Mouse (Mus musculus): Measurements from ENCODE around the gene Tsr2. TPM values are rescaled to one million over a fixed set of nuclear protein-coding genes. Genes with fewer than 3 reads are reported as not detected.

Tsr2 gene
- polyA plus RNA-seq, 1 experiment from 2014 or later: 34.2 TPM

DNA sequence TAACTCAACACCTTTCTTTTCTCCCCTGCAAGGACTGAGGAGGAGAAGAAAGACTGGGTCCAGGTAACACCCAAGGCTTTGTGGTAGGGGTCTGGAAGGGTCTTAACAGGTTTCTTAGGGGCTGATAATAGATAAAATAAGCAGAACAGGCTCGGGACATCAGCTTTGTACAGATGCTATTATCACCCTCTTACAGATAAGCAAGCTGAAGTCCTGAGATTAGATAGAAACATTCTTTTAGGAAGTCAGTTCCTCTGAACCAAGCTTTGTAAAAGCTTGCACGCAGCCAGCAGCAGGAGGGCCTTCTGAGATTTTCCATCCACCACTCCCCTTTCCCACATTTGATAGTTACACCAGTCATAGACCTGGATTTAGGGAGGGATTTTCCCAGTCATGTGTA, 10.7 kb downstream of the Tsr2 start:
- no peak overlapping the region for H3K4me2 ChIP-seq (replicated peaks; ENCODE audit: low read depth, low read length)
- WGBS: 67% methylated on average over 2 of the region's 2 CpGs
- no peak overlapping the region for H3K4me3 ChIP-seq (ENCODE audit: low read depth, low read length)
- H3K4me1 ChIP-seq (ENCODE audit: control insufficient read depth, insufficient read depth, low read length): no peaks in the 10 kb centered on the region
- H3K9me3 ChIP-seq (ENCODE audit: control insufficient read depth, low read depth, low read length): no peaks in the 10 kb centered on the region
- H3K27ac ChIP-seq (ENCODE audit: low read length): no peak overlapping the region
- no peak overlapping the region for H3K9ac ChIP-seq (replicated peaks; ENCODE audit: low read depth, low read length)
- peaks cover 5% of the 10 kb centered on the region; the same call in 1 of the 2 replicates for H3K36me3 ChIP-seq (ENCODE audit: control insufficient read depth, insufficient read depth, low read length)
- no peak for ATAC-seq (ENCODE audit: insufficient number of reproducible peaks, insufficient read depth, low FRiP score, low read depth)
- H3K27me3 ChIP-seq (ENCODE audit: control insufficient read depth, insufficient read depth, low read length): no peaks in the 10 kb centered on the region

DNA sequence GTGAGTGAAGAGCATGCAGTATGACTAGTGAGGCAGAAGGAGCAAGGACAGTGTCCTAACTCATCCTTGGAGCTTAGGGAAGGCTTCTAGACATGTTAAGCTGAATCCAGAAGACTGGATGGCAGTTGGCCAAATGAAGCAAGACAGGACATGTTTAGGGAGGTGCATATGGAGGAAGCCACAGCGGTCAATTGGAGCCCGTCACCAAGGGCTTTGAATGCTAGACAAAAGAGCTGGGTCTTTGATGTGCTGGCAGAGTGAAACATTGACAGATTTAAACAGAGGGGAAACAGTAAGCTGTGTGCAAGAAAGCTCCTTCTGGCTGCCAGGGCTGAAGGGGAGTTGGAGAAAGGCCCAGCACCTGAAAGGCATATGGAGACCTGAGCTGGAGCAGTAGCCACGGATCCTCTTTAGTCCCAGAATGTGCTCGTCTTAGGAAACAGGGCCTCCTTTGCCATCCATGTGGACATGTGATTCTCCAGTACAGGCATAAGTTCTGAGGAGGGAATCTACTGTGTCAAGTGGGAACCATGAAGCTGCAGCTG, 19.3 kb downstream of the Tsr2 start:
- Histone ChIP-seq H3K4me2 (replicated peaks; ENCODE audit: low read depth, low read length) (no peak overlapping the region), H3K9me3 (ENCODE audit: control insufficient read depth, low read depth, low read length) (no peaks in the 10 kb centered on the region), H3K9ac (replicated peaks; ENCODE audit: low read depth, low read length) (no peak overlapping the region), H3K4me3 (ENCODE audit: low read depth, low read length) (no peak overlapping the region), H3K27me3 (ENCODE audit: control insufficient read depth, insufficient read depth, low read length) (no peaks in the 10 kb centered on the region), H3K36me3 (ENCODE audit: control insufficient read depth, insufficient read depth, low read length) (peaks cover 6% of the 10 kb centered on the region; the same call in 1 of the 2 replicates), H3K27ac (ENCODE audit: low read length) (no peak overlapping the region), H3K4me1 (ENCODE audit: control insufficient read depth, insufficient read depth, low read length) (no peaks in the 10 kb centered on the region)
- WGBS: 55% methylated on average over 4 of the region's 4 CpGs
- no peak for ATAC-seq (ENCODE audit: insufficient number of reproducible peaks, insufficient read depth, low FRiP score, low read depth)

GRCm38 (mm10) chrX:151076007-151076406, 20.3 kb downstream of the Tsr2 start:
- Histone ChIP-seq H3K36me3 (ENCODE audit: control insufficient read depth, insufficient read depth, low read length) (peaks cover 12% of the 10 kb centered on the region; the same call in 1 of the 2 replicates), H3K9ac (replicated peaks; ENCODE audit: low read depth, low read length) (no peak overlapping the region), H3K9me3 (ENCODE audit: control insufficient read depth, low read depth, low read length) (no peaks in the 10 kb centered on the region), H3K4me3 (ENCODE audit: low read depth, low read length) (no peak overlapping the region), H3K4me2 (replicated peaks; ENCODE audit: low read depth, low read length) (no peak overlapping the region), H3K4me1 (ENCODE audit: control insufficient read depth, insufficient read depth, low read length) (no peaks in the 10 kb centered on the region), H3K27ac (ENCODE audit: low read length) (no peak overlapping the region), H3K27me3 (ENCODE audit: control insufficient read depth, insufficient read depth, low read length) (no peaks in the 10 kb centered on the region)
- WGBS: 91% methylated on average over 5 of the region's 5 CpGs
- ATAC-seq (ENCODE audit: insufficient number of reproducible peaks, insufficient read depth, low FRiP score, low read depth): no peak

DNA sequence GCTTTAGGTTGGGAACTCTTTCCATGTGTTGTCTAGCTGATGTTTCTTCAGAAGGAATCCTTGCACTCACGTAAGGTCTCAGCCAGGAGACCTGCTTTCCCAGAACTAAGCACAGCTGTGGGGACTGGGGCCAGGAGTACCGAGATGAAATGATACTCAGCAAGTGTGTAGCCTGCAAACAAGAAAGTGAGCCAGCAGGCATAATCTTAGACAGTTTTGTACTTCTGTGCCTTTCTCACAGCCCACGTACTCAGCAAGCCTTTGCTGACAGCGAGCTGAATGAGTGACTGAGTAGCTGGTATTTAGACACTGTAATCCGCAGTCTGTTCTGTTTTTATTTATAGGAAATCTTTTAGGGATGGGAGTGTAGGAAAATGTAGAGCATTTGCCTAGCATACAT, 28.5 kb downstream of the Tsr2 start:
- H3K4me1 ChIP-seq (ENCODE audit: control insufficient read depth, insufficient read depth, low read length): no peaks in the 10 kb centered on the region
- no peak overlapping the region for H3K9ac ChIP-seq (replicated peaks; ENCODE audit: low read depth, low read length)
- no peak overlapping the region for H3K4me2 ChIP-seq (replicated peaks; ENCODE audit: low read depth, low read length)
- H3K27ac ChIP-seq (ENCODE audit: low read length): no peak overlapping the region
- no peaks in the 10 kb centered on the region for H3K9me3 ChIP-seq (ENCODE audit: control insufficient read depth, low read depth, low read length)
- H3K4me3 ChIP-seq (ENCODE audit: low read depth, low read length): no peak overlapping the region
- H3K36me3 ChIP-seq (ENCODE audit: control insufficient read depth, insufficient read depth, low read length): peaks cover 10% of the 10 kb centered on the region; the same call in 1 of the 2 replicates
- no peak for ATAC-seq (ENCODE audit: insufficient number of reproducible peaks, insufficient read depth, low FRiP score, low read depth)
- H3K27me3 ChIP-seq (ENCODE audit: control insufficient read depth, insufficient read depth, low read length): no peaks in the 10 kb centered on the region
- WGBS: 89% methylated on average over 5 of the region's 5 CpGs

DNA sequence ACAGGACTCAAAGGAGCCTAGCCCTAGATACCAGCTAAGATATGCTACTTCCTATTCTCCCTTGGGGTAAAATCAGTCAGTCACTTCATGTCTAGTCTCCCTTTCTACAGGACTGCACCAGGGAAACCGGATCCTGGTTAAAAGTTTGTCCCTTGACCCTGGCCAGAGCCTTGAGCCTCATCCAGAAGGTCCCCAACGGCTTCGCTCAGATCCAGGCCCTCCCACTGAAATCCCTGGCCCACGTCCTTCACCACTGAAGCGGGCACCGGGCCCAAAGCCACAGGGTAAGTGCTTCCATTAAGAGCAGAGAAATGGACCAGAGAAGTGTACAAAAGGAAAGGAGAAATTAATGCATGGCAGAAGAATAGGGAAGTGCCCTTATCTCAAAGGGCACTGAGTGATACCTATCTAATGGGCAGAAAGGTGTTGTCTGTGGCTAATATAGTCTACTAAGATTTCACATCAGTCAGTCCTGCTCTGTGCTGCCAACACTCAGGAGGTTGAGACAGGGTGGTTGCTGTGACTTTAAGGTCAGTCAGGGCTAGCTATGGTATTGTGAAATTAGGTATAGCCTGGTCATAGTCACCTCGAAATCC, 30.2 kb downstream of the Tsr2 start:
- WGBS: 92% methylated on average over 7 of the region's 7 CpGs

DNA sequence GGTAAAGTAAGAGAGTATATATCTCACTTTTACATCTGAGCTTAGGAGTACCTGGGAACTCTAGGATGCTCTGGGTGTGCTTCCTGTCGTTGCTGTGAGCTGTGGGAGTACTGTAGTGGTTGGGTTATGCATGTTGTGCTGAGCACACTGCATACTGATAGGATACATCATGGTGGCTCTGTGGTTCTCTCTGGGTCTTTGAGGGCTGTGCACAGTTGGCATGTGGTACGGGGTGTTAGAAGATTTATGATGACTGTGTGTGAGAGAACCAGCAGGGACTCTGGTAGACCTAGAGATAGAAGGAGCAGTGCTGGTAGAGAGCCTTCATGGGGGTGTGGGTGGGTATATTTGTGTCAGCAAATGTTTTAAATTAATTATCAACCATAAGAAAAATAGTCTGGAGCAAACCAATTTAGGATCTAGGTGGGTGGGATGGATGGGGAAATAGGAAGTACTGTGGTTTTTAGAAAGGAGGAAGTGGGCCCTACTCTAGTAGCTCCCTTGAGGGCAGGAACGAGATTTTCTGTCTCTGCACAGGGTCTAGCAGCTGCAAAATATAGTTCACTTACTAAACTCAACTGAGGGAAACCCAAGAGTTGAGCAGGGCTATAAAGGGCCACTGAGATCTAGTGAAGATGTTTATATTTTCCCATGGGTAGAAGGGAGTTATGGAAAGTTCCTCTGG, 34.6 kb downstream of the Tsr2 start:
- Histone ChIP-seq H3K9me3 (ENCODE audit: control insufficient read depth, low read depth, low read length) (no peaks in the 10 kb centered on the region), H3K36me3 (ENCODE audit: control insufficient read depth, insufficient read depth, low read length) (0 out of 2 replicates have a peak, but pooled peaks cover 4% of the 10 kb centered on the region), H3K27me3 (ENCODE audit: control insufficient read depth, insufficient read depth, low read length) (no peaks in the 10 kb centered on the region), H3K4me1 (ENCODE audit: control insufficient read depth, insufficient read depth, low read length) (no peaks in the 10 kb centered on the region), H3K4me3 (ENCODE audit: low read depth, low read length) (no peak overlapping the region), H3K27ac (ENCODE audit: low read length) (no peak overlapping the region), H3K9ac (replicated peaks; ENCODE audit: low read depth, low read length) (no peak overlapping the region), H3K4me2 (replicated peaks; ENCODE audit: low read depth, low read length) (no peak overlapping the region)
- no peak for ATAC-seq (ENCODE audit: insufficient number of reproducible peaks, insufficient read depth, low FRiP score, low read depth)
- 72% methylated on average over 3 of the region's 3 CpGs for WGBS

More for the DNA sequence above, 30.2 kb downstream of the Tsr2 start:
- H3K4me1 ChIP-seq (ENCODE audit: control insufficient read depth, insufficient read depth, low read length): no peaks in the 10 kb centered on the region
- H3K27me3 ChIP-seq (ENCODE audit: control insufficient read depth, insufficient read depth, low read length): no peaks in the 10 kb centered on the region
- peaks cover 4% of the 10 kb centered on the region; the same call in 1 of the 2 replicates for H3K36me3 ChIP-seq (ENCODE audit: control insufficient read depth, insufficient read depth, low read length)
- H3K4me2 ChIP-seq (replicated peaks; ENCODE audit: low read depth, low read length): no peak overlapping the region
- H3K4me3 ChIP-seq (ENCODE audit: low read depth, low read length): no peak overlapping the region
- H3K9ac ChIP-seq (replicated peaks; ENCODE audit: low read depth, low read length): no peak overlapping the region
- no peak overlapping the region for H3K27ac ChIP-seq (ENCODE audit: low read length)
- ATAC-seq (ENCODE audit: insufficient number of reproducible peaks, insufficient read depth, low FRiP score, low read depth): no peak
- H3K9me3 ChIP-seq (ENCODE audit: control insufficient read depth, low read depth, low read length): no peaks in the 10 kb centered on the region

DNA sequence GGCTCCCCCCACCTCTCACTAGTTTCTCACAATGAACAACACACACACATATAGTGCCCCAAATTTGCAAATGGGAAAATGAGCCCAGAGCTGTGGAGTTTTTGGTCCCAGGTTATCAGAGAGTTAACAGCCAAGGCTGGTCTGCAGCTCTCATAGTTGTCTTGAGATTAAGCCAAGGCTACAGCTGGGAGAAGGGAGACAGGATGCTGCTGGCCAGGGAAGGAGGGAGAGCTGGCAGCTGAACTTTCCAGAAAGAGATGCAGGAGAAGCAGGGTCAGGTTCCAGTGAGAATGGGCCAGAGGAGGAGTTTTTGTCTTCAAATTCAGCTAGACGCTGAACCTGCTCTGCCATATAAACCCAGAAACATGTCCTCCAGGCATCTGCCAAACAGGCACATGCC, 37.0 kb downstream of the Tsr2 start:
- H3K4me1 ChIP-seq (ENCODE audit: control insufficient read depth, insufficient read depth, low read length): peaks cover 2% of the 10 kb centered on the region; the same call in 1 of the 2 replicates
- H3K9me3 ChIP-seq (ENCODE audit: control insufficient read depth, low read depth, low read length): no peaks in the 10 kb centered on the region
- WGBS: 71% methylated on average over 1 of the region's 1 CpGs
- ATAC-seq (ENCODE audit: insufficient number of reproducible peaks, insufficient read depth, low FRiP score, low read depth): no peak
- H3K27ac ChIP-seq (ENCODE audit: low read length): no peak overlapping the region
- H3K4me3 ChIP-seq (ENCODE audit: low read depth, low read length): no peak overlapping the region
- H3K9ac ChIP-seq (replicated peaks; ENCODE audit: low read depth, low read length): no peak overlapping the region
- no peak overlapping the region for H3K4me2 ChIP-seq (replicated peaks; ENCODE audit: low read depth, low read length)
- H3K36me3 ChIP-seq (ENCODE audit: control insufficient read depth, insufficient read depth, low read length): 0 out of 2 replicates have a peak, but pooled peaks cover 4% of the 10 kb centered on the region
- no peaks in the 10 kb centered on the region for H3K27me3 ChIP-seq (ENCODE audit: control insufficient read depth, insufficient read depth, low read length)

DNA sequence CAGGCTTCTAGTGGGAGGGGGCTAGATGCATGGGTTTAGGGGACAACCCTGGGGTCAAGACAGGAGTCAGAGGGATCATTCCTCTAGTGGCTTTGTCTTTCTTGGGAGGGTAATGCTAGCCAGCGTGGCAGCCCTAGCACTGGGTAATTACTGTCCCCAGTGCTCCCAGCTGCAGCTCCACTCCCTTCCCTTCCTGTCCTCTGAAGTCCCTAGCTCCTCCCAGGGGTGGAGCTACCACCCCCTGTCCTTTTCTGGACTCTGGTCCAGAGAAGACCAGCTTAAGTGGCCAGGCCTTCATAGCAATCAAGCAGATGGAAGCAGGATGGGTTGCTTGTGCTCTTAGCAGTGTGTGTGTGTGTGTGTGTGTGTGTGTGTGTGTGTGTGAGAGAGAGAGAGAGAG, 40.8 kb downstream of the Tsr2 start:
- Histone ChIP-seq H3K9ac (replicated peaks; ENCODE audit: low read depth, low read length) (no peak overlapping the region), H3K27me3 (ENCODE audit: control insufficient read depth, insufficient read depth, low read length) (no peaks in the 10 kb centered on the region), H3K36me3 (ENCODE audit: control insufficient read depth, insufficient read depth, low read length) (0 out of 2 replicates have a peak, but pooled peaks cover 4% of the 10 kb centered on the region), H3K9me3 (ENCODE audit: control insufficient read depth, low read depth, low read length) (no peaks in the 10 kb centered on the region), H3K4me2 (replicated peaks; ENCODE audit: low read depth, low read length) (no peak overlapping the region), H3K4me3 (ENCODE audit: low read depth, low read length) (no peak overlapping the region), H3K27ac (ENCODE audit: low read length) (no peak overlapping the region), H3K4me1 (ENCODE audit: control insufficient read depth, insufficient read depth, low read length) (peaks cover 6% of the 10 kb centered on the region; the same call in 1 of the 2 replicates)
- WGBS: 17% methylated on average over 1 of the region's 1 CpGs
- ATAC-seq (ENCODE audit: insufficient number of reproducible peaks, insufficient read depth, low FRiP score, low read depth): peak; percentile 80; the same call in 1 of the 2 replicates

Data from stomach, embryonic 14.5 days (tissue).